In the genomic region with DNA sequence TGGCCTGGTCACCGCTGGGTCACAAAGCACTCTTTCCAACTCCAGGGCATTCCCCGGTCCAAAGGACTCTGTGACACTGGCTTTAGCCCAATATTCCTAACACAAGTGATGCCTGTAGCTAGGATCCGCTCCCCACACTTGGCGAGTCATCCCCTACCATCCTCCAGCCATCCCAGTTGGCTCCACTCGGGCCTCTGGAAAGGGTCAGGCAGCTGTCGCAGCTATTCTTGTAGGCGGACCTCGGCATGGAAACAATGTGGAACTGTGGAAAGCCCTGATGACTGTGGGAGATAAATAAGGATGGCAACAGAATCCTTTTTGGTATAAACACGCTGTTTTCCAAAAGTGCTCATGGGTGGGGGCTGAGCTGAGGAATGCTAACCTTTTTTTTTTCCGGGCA, we compare ENCODE assay signal across 21 mouse cellular contexts. TPM values are rescaled to one million over a fixed set of nuclear protein-coding genes. Genes with fewer than 3 reads are reported as not detected.
DNase-seq lines count a peak whose midpoint lies in the region; ATAC-seq and TF ChIP-seq lines count a peak whose summit lies in the region.
"Had no signal": no experiment of that assay in that cellular context is flagged by ENCODE, and none has a peak within 500 bp of the region (broad histone marks: within the 10 kb centered on the region; RNA-seq: fewer than 3 reads in every experiment).

No protein-coding gene starts in this region.

- no peak for ATAC-seq in granulocyte monocyte progenitor cell, adult 5-6 weeks (replicated peaks; ENCODE audit: poor library complexity, severe bottlenecking)

- intact Hi-C loops in heart, postnatal 25 days (cut with DNase I) = no loop called here
- intact Hi-C loops in heart, postnatal 36 days (cut with DNase I) = no loop called here

- H3K4me1 ChIP-seq in olfactory bulb, adult 2 months (ENCODE audit: control insufficient read depth, insufficient read depth, low read length) = peaks cover 16% of the 10 kb centered on the region
- H3K4me1 ChIP-seq: limb, embryonic 15.5 days; neural tube, embryonic 15.5 days had no signal

- peak; percentile 14 to 18 for DNase-seq in cerebellum, postnatal 14 days
- DNase-seq in cerebellum, postnatal 25 days = no peak
- peak; percentile 15 for DNase-seq in heart, postnatal 25 days (ENCODE audit: low spot score)
- no peak for DNase-seq in heart, postnatal 36 days
- peak; percentile 31 for DNase-seq in right cerebral cortex, adult 18-20 months
- no peak for DNase-seq in right cerebral cortex, postnatal 36 days (ENCODE audit: low spot score in 2 of 2)
- DNase-seq: adrenal gland, adult 2 months; cerebellum, adult 11 months; lung, adult 18-20 months; lung, postnatal 4 days; thymus, adult 2 months had no signal

- H3K27ac ChIP-seq in olfactory bulb, adult 2 months (ENCODE audit: insufficient read depth, low read depth, low read length) = peak overlapping the region; percentile 40; the same call in 1 of the 2 replicates
- H3K27ac ChIP-seq: limb, embryonic 15.5 days; midbrain, embryonic 10.5 days; neural tube, embryonic 15.5 days had no signal

- no peak for TF ChIP-seq CTCF in olfactory bulb, adult 2 months (IDR thresholded peaks at IDR 0.05; ENCODE audit: insufficient read depth, low read depth, low read length)

- no peak for TF ChIP-seq POLR2A in olfactory bulb, adult 2 months (IDR thresholded peaks at IDR 0.05; ENCODE audit: insufficient read depth, low read depth, low read length)

- WGBS in olfactory bulb, adult 2 months = 45% methylated on average over 10 of the region's 10 CpGs

- H3K4me3 ChIP-seq in olfactory bulb, adult 2 months (ENCODE audit: insufficient read depth, low read depth, low read length) = no peak overlapping the region
- H3K4me3 ChIP-seq: limb, embryonic 15.5 days; midbrain, embryonic 10.5 days; neural tube, embryonic 15.5 days had no signal

RNA-seq across cellular contexts. Expression of gene Drp2, which starts 21.4 kb away (rescaled TPM):
- total RNA-seq in heart, postnatal 25 days (2021) = under 1 TPM; 0.08 to 0.39 TPM
- under 1 TPM; 0.22 to 0.27 TPM for total RNA-seq in heart, postnatal 36 days (2021)
- 327 TPM in 1 of 2 replicates, not detected in the other for polyA plus RNA-seq in olfactory bulb, adult 2 months (2012; ENCODE audit: insufficient read depth, insufficient read length, low replicate concordance, missing spikeins)
- total RNA-seq in granulocyte monocyte progenitor cell, adult 5-6 weeks (2014; fragmentation: Nextera tagmentation) = 1.4 TPM in 1 of 2 replicates, not detected in the other
- 0.17 and 0.77 TPM in 2 replicates for total RNA-seq in granulocyte monocyte progenitor cell, adult 5-6 weeks (2017)

RNA-seq across cellular contexts. Expression of gene Taf7l, which starts 50.5 kb away (rescaled TPM):
- total RNA-seq in heart, postnatal 25 days (2021) = not detected
- not detected for total RNA-seq in heart, postnatal 36 days (2021)
- not detected in 2 replicates for polyA plus RNA-seq in olfactory bulb, adult 2 months (2012; ENCODE audit: insufficient read depth, insufficient read length, low replicate concordance, missing spikeins)
- not detected in 2 replicates for total RNA-seq in granulocyte monocyte progenitor cell, adult 5-6 weeks (2014; fragmentation: Nextera tagmentation)
- not detected in 2 replicates for total RNA-seq in granulocyte monocyte progenitor cell, adult 5-6 weeks (2017)
- total RNA-seq: adrenal gland, adult 2 months; CH12.LX; layer of hippocampus, adult 18-20 months; left cerebral cortex, postnatal 14 days had no signal
- polyA plus RNA-seq: adrenal gland, adult 2 months; heart, embryonic 14.5 days; kidney, embryonic 14.5 days; midbrain, embryonic 10.5 days; thymus, adult 2 months had no signal

Comparison
In these comparisons a context has a peak if more than half of its experiments do, and no peak if none do; other contexts are left out.
1. DNase-seq: peak in cerebellum, postnatal 14 days (2 of 2), heart, postnatal 25 days (single experiment) and right cerebral cortex, adult 18-20 months (single experiment); none in cerebellum, postnatal 25 days (0 of 2), heart, postnatal 36 days (0 of 2) and right cerebral cortex, postnatal 36 days (0 of 2).